Mouse (Mus musculus): ENCODE measurements around the gene Mybl2.
A peak's percentile ranks its signal among the peaks of the same experiment; 100 is the strongest.
"Not testable (repeated sequence)": the region's sequence is repeated elsewhere in the genome, so short reads cannot be mapped to it uniquely, and the experiment has no call there.

Gene Mybl2

DNA sequence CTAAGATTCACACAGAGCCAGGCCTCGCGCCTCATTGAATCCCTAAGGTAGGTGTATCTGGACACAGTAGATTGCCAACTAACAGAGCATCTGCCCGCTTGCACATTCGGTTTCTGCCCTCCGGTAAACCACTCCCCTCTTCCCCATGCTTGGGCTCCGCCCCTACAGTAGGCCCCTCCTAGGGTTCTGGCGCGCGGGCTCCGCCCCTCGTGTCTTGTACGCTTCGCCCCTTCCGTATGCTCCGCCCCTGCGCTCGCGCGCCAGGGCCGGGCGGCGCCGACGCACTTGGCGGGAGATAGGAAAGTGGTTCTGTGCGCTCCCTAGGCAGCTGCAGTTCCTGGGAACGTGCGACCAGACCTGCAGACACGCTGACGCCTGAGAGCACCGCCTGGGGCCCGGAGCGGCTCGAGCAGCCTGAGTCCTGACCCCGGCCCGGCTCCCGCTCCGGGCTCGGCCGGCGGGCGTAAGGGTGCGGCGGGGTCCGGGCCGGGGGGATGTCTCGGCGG, at the start of gene Mybl2:
Gene Mybl2, plus strand, starts transcription at position 353 of the 506 bp plus-strand sequence.
- DNase-seq (ENCODE audit: low read depth, low spot score), result peak; percentile 97

DNA sequence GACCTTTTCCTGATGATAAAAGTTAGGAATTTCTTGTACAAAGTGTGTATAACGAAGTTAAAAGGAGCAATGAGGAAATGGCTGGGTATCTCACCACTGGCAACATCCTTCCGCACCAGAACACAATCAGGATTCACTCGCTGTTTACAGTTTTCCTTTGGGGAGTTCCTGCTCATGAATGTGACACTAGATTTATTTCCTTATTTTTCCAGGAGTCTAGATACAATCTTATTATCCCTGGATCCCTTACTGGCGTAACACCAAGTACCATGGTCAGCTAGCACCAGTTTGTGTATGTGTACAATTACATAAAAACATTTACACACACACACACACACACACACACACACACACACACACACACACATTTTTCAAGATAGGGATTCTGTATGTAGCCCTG, 47.2 kb upstream of the Mybl2 start:
- no peak for DNase-seq (ENCODE audit: low read depth, low spot score)

DNA sequence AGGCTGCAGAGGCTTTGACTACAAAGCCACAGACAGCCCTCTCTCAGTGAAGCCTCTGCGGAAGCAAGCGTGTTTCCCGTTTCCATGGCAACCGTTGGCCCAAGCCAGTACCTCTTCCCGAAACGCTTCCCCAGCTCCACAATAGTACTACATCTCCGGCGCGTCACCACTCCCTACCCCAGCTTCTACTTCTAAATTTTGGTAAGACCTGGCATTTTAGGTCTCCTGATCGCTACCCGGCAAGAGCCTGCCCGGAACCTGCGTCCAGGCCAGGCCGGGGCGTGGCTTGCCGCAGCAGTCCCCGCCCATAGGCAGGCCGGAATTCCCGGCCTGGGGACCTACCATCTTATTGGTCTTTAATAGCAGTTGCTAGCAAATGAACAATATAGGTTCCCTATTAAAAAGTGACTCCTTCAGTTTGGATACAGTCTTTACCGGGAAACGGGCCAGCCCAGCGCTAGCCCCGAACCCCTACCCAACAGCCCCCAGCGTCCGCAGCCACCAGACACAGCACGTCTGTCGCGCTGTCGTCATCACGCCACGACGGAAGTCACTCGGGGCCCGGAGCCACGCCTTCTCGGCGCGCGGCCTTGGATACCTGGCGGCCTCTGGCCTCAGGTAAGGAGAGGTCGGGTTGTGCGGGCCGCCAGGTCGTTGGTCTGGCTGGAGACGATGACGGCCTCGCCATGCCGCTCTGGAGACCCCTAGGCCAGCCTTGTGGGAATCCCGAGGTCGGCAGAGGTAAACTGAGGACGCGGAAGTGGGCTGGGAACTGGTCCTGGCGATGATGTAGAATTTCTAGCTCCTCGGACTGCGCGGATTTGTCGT, 37.4 kb upstream of the Mybl2 start, which contains the start of gene Ift52:
Gene Ift52, plus strand, starts transcription at position 439 of the 828 bp plus-strand sequence.
- DNase-seq (ENCODE audit: low read depth, low spot score), result peak; percentile 88

DNA sequence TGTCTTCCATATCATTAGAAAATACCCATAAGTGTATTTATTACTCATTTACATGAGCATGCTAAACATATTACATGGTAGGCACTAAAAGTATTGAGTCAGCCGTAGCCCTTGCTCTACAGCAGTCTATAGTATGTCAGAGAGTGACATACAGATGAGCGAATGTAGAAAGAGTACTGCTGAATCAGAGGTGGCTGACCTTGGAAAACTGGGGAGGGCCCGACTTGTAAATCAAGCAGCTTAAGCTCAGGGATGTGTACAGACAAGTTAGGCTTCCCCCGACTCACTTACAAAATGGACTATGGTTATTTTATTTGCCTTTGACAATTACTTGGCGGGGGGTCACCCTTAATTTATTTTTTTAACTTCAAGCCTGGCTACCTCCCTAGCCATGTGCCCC, 23.2 kb upstream of the Mybl2 start:
- no peak for DNase-seq (ENCODE audit: low read depth, low spot score)

DNA sequence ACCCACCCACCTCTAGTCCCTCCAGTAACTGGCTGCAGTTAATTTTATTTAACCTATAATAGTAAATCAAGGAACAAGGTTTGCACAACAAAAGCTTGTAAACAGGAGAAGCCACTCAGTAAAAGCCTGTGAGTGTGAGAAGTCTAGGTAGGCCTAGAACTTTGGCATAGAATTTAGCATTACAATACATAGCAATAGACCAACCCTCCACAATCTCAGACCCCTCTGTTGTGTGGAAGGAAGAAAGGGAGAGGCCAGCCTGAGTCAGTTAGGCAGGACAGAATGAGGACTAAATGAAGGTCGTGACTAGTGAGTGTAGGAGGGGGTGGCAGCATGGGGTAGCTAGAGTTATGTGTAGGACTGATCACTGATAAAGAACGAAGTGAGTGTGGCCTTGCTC, 22.7 kb upstream of the Mybl2 start:
- DNase-seq (ENCODE audit: low read depth, low spot score), result no peak

DNA sequence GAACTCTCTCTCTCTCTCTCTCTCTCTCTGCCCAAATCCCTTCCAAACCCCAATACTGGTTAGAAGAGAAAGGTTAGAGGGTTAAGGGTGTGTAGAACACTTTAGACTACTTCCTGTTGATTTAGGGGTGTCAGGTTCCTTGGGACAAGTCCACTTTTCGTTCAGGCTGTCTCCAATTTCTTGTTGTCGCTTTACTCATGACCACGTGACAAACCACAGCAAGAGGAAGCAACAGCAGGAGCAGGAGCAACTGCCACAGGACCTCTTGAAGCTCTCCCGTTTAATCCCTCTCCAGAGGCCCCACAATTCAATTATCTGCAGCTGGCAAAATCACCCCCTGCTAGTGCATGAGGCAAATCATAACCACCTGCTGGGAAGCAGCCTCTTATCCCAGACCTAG, 21.9 kb upstream of the Mybl2 start:
- no peak for DNase-seq (ENCODE audit: low read depth, low spot score)

DNA sequence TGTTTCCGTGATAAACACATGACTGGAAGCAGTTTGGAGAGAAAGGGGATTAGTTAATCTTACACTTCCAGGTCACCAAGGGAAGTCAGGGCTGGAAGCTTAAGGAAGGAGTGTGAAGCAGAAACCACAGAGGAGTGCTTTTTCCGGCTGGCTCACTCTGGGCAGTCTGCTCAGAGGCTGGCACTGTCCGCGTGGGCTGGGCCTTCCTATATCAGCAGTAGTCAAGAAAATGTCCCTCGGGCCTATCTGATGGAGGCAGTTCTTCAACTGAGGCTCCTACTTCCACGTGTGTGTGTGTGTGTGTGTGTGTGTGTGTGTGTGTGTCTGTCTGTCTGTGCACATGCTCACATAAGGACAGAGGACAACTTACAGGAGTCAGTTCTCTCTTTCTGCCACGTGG, 14.5 kb upstream of the Mybl2 start:
- DNase-seq (ENCODE audit: low read depth, low spot score), result no peak

DNA sequence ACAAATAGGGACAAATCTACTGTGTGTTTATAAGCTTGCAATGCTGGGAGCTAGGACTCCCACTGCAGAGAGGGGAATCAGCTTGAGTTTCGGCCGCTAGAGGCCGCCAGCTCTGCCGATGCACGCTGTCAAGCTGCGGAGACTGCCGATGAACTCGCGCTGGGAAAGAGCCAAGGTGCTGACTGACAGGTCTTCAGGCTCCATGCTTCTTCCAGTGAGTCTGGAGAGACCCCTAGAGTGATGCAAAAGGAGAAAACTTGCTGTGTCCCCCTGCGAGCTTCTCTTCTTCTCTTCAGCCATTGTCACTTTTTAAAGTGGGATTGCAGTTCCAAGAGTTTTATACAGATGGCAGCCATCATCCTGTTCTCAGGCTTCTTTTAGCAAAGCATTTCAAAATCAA, 6.4 kb upstream of the Mybl2 start:
- peak; percentile 59 for DNase-seq (ENCODE audit: low read depth, low spot score)

DNA sequence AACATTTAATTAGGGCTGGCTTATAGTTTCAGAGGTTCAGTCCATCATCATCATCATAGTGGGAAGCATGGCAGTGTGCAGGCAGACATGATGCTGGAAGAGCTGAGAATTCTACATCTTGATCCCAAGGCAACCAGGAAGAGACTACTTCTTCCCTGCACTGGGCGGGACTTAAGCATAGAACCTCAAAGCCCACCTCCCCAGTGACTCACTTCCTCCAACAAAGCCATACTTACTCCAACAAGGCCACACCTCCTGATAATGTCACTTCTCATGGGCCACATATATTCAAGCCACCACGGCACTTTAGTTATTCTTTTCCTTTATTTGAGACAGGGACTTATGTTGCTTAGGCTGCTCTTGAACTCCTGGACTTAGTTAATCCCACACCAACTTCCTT, 5.4 kb upstream of the Mybl2 start:
- DNase-seq (ENCODE audit: low read depth, low spot score), result no peak

DNA sequence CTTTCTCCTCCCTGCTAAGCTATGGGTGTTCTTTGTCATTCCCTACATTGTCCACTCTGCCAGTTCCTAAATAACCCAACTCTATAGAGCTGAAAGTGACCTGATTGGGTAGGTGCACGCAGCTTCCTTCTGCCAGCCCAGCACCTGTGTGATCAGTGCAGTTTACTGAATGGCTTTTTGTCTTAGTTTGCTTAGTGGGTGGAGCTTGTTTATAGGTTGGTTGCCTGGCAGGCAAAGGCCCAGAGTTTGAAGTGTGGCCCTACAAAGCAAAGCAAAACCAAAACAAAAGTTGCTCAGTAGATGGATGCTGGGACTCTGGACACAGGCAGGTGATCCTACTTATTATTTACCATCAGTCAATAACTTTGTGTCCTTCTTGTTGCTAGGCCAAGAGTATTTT, 2.8 kb upstream of the Mybl2 start:
- no peak for DNase-seq (ENCODE audit: low read depth, low spot score)

DNA sequence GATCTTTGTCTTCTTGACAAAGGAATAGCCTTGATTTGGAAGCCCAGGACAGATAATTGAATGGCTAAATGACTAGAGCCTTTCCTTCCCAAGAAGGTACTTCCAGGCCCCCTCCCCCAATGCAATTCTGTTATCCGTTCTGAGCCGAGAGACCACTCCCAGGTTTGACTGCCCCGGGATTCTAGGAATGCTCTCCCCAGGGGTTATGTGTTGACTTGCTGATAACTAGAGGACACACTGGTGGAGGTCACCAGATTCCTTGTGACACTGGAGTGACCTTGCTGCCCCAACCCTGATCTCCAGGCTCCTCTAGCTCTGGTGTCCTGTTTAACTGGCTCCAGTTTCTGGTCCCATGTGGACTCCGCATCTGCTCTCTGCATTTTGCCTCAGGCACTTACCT, 2.4 kb upstream of the Mybl2 start:
- no peak for DNase-seq (ENCODE audit: low read depth, low spot score)

DNA sequence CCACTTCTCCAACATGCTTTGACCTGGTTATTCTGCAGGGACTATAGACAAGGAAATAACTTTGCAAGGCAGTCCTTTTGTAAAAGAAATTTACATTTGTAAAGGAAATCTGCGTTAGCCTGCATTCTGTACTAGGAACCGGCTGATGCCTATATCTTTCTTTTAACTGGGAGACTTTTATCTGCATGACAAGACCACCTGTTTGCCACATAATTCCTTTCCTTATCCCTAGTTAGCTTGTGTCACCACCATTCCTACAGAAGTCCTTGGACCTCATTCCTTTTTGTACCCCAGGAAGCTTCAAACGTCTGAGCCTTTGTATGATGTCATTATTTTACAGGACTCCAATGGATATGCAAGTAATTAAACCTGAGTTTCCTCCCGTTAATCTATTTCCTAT, 1.7 kb upstream of the Mybl2 start:
- DNase-seq (ENCODE audit: low read depth, low spot score), result no peak

DNA sequence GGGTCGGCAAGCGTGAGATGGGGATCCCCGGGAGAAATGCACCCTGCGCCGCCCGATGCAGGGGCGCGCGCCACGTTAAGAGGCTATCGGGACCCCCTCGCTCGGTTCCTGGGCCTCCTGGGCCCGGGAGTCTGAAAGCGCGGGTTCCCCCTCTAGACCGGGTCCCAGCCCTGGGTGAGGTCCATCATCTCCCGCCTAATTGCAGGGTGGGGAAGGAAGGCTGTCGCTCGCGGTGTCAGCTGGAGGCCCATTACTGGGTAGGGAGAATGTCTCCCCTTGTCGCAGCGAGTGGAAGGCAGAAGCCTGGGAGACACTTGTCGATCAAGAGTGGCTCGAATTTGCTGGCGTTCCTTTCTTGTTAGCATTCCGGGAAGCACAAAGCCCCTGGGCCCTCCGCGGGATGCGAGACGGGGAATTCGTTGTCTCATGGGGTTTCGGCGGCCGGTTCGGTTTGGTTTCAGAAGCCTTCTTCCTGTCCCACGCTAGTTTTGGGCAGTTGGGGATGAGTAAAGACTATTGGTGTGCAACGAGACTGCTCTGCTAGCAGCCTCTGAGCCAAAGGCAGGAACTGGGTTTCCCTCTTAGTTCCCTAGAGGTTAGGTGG, 506 bp downstream of the Mybl2 start:
- peak; percentile 46 for DNase-seq (ENCODE audit: low read depth, low spot score)

DNA sequence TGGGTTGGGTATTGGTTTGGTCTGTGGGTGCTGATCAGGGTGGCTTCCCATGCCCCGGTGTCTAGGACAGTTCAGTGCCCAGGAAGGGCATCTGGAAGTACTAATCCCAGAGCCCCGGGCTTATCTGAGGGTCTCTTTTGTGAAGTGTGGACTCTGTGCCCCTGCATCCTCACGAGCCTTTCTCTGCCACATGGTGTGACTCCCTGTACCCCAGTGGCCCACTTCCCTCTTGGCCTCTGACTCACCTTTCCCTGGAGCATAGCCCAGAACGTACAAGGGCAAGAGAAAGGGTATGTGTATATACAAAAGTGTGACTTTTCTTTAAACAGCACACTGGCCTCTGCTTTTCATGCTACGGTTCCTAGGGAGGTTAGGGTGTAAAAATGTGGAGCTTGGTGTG, 1.2 kb downstream of the Mybl2 start:
- no peak for DNase-seq (ENCODE audit: low read depth, low spot score)

DNA sequence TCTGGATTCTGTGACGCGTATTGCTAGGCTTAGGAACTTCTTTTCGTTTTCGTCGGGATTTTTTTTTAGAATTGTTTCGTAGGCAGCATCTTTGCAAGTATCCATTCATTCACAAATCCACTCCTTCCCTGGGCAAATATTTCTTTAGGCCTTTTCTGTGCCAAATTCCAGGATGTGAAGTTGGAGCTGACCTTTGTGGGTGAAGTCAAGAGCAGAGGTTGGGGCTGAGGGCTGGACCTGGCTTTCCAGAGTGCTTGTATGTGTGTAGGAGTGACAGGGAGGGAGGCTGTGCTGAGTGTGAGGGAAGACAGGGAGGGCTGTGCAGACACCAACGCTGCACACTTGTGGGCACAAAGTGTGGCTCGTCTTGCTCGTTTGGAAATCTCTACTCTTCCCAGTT, 2.1 kb downstream of the Mybl2 start:
- no peak for DNase-seq (ENCODE audit: low read depth, low spot score)

DNA sequence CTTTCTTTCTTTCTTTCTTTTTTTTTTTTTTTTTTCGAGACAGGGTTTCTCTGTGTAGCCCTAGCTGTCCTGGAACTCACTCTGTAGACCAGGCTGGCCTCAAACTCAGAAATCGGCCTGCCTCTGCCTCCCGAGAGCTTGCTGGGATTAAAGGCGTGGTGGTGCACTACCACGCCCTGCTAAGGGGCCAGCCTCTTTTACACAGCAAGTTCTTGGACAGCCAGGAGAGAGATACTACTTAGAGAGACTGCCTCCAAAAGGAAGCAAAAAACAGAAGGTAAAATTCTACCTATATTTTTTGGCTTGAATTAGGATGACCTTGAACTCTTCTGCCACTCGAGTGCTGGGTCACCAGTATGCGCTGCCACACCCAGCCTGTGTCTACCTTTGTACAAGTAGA, 4.5 kb downstream of the Mybl2 start:
- DNase-seq (ENCODE audit: low read depth, low spot score), result not testable (repeated sequence)

DNA sequence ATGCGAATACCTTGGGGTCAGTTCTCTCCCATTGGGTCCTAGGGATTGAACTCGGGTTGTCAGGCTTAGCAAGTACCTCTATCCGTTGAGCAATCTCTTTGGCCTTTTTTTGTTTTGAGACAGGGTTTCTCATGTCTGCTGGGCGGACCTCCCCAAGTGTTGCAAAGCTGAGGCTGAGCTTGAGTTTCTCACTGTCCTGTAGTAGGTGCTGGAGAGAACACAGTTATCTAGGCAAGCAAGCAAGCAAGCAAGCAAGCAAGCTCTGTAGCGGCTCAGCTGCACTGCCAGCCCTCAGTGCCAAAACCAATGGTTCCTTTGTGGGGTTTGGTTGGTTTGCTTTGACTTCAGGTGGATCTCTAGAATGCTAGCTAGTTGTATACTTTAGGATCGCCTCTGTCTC, 6.1 kb downstream of the Mybl2 start:
- no peak for DNase-seq (ENCODE audit: low read depth, low spot score)

DNA sequence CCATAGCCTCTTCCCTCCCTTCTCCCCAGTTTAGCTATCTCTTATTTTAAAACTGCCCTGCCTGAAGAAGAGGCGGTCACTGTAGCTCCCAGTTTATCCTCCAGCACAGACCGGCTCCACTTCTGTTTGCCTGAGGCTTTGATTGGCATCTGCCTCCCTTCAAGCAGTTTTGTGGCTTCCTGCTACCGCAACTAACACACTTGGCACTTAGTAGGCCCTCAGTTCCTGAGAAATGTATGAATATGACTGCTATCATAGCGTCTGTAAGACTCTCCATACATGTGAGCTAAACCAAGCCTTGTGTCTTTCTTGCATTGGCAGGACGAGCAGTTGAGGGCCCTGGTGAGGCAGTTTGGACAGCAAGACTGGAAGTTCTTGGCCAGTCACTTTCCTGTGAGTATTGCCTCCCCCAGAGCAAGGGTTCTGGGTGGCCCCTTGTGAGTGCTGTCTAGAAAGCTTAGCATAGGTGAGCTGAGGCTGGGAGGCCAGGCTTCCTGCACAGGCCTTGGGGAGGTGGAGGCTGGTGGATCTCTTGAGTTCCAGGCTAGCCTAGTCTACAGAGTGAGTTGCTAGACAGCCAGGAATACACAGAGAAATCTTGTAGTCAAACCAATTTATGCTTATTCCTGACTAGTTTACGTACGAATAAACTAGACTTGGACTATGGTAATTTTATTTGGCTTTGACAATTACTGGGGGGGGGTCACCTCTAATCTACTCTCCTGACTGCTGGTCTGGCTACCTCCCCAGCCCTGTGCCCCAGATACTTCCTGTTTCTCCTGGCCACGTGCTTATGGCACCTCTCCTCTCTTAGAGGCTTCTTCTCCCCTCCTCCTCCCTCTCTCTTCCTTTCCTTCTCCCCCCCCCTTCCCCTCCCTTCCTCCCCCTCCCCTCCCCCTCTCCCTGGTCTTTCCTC, 7.0 kb downstream of the Mybl2 start:
- DNase-seq (ENCODE audit: low read depth, low spot score), result no peak

DNA sequence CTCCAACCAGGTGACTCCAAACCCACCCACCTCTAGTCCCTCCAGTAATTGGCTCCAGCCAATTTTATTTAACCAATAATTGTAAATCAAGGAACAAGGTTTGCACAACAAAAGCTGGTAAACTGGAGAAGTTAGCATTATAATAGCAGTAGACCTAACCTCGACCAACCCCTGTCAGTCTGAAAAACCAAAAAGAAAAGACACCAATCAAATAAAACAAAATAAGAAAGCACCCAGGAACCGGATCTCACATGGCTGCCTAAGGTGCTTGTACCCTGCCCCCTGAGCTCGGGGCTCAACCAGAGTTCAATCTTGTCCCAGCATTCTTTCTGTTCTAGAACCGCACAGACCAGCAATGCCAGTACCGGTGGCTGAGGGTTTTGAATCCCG, 7.6 kb downstream of the Mybl2 start:
- DNase-seq (ENCODE audit: low read depth, low spot score), result no peak

DNA sequence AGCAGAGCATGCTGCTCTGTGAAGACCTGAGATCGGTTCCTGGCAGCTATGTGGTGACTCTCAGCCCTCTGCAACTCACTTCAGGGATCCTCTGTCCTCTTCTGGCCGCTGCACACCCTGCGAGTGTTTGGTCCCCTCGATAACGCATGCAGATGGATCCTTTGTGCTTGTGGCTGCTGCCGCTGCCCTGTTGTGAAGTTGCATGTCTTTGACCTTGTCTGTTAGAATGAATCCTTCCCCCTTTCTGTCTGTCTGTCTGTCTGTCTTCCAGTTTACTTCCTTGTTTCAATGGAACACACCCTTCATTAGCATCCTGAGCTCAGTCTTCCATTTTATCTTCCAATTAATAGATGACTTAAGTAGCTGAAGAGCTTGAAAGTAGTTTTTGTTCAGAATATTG, 11.8 kb downstream of the Mybl2 start:
- DNase-seq (ENCODE audit: low read depth, low spot score), result no peak

DNA sequence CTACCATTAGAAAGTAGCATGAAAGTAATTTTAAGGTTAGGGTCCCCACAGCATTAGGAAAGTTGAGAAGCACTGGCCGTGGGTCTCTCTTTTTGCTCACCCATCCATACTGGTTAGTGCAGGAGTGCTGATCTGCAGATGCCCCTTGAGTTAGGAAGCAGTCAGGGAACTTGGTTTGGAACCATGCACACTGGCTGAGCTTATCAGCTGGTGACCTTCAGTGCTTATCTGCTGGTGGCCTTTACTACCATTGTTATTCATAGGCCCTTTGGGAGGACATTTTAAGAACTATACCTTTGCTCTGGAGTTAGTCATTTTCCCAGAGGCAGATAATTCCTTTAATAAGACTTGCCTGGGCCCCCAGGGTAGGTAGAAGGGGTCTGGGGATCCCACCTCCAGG, 12.7 kb downstream of the Mybl2 start:
- DNase-seq (ENCODE audit: low read depth, low spot score), result no peak

DNA sequence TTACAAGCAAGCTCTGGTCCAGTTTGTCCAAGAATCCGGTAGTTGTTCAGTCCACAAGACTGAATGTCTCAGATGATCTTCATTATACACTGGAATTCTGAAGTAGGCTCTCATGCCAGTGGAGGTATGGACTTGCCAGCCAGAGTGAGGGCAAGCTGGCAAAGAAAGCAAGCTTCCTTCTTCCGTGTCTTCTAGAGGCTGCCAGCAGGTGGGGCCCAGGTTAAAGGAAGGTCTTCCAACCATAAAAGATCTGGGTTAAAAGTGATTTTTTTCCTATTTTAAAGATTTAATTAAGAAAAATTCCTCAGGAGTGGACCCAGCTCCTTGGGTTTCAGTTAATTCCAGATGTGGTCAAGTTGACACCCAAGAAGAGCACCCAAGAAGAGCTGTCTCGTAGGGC, 15.7 kb downstream of the Mybl2 start:
- no peak for DNase-seq (ENCODE audit: low read depth, low spot score)

Data from mesoderm, embryonic 11.5 days (tissue).